Mouse (Mus musculus) embryo, embryonic 10.5 days (tissue): ENCODE data around the gene Ilk.
"Not testable (repeated sequence)": the region's sequence is repeated elsewhere in the genome, so short reads cannot be mapped to it uniquely, and the experiment has no call there.

Source experiments
- DNase-seq: peaks from one replicate; pipeline ENCODE4 v3.0.0-alpha.2; 2015; ENCODE audit warnings: low spot score

Gene Ilk

DNA sequence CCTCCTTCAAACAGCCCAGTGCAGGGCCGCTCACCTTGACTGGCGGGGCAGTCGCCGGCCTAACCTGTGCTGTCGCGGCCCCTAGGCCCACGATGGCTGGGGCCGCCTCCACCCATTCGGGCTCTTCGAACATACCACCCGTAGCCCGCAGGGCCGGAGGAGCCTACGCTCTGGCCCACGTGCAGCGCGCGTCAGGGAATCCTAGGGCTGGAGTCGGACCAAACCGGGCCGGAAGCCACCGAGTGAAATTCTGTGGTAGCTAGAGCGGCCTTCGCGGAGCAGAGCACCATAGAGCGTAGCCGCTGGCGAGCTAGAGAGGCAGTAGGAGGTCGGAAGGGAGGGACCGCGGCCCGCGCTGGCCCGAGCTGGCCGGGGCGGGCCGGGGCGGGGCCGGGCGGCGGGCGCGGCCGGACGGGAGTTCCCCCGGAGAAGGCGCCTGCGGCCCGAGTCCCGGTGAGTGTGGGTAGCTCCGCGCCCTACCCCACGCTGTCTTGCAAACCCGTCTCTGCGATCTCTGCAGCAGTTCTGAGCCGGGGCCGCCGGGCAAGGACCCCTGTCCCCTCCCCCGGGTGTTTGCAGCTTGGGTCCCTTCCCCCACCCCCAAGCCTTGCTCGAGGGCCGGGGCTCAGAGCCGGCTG lies at the start of gene Ilk:
Ilk (plus strand) TSS at position 329 of the 638 bp plus-strand sequence.
- peak; percentile 92 for DNase-seq

GRCm38 (mm10) chr7:105690875-105691274 lies 45.5 kb upstream of the Ilk start:
- no peak for DNase-seq

- DNase-seq = no peak
These were observed 33.2 kb upstream of the Ilk start for GRCm38 (mm10) chr7:105703184-105703583.

DNA sequence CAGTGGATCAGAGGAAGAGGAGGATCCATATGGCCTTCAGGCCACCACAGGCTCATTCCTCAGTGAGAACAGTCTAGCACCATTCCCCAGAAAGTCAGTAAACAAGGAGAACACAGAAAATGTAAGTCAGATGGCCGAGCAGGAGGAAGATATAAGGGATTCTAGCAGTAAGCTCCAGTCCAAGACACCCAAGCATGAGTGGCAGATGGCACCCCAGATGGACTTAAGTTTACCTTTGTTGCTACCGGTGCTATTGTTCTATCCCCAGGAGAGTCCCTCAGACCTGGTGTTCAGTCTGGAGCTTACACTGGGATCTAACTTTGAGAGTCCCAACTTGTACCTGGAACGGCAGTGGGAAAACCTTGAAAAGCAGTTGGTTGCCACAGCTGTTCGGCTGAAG lies 32.6 kb upstream of the Ilk start:
- no peak for DNase-seq

- DNase-seq = no peak
These were observed 27.7 kb upstream of the Ilk start for GRCm38 (mm10) chr7:105708733-105709132.

DNA sequence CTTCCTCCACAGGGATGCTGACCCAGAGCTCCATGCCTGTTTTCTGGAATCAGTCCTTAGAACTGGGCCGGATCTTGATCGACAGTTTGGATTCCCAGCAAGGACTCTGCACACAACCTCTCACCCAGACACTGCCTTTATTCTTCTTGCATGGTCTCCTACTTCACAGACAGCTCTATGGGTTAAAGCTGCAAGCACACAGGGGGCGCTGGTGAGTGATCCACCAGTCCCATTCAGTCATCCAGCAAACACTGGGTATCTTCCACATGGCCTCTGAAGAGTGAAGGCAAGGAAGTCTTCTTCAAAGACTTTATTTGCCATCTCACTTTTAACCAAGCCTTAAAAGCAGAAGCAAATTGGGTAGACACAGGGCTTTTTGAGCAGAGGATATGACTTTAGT lies 21.0 kb upstream of the Ilk start:
- DNase-seq = no peak

DNA sequence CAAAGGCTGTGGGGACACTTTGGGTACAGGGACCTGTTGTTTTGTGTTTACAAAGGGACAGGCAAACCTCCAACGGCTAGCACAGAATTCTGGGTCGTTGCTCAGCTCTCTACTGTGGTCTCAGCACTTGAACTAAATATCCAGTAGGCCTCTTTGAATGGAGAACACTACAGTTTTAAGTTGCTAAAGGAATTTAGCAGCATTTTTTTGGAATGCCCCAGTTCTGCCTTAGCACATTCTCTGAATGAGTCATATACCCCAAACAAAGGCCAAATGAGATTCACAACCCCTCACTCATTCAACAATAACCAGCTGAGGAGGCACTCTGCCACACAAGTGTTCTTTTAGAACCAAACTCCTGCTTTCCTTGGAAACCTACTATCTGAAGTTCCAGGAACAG lies 14.5 kb upstream of the Ilk start:
- DNase-seq = no peak

DNA sequence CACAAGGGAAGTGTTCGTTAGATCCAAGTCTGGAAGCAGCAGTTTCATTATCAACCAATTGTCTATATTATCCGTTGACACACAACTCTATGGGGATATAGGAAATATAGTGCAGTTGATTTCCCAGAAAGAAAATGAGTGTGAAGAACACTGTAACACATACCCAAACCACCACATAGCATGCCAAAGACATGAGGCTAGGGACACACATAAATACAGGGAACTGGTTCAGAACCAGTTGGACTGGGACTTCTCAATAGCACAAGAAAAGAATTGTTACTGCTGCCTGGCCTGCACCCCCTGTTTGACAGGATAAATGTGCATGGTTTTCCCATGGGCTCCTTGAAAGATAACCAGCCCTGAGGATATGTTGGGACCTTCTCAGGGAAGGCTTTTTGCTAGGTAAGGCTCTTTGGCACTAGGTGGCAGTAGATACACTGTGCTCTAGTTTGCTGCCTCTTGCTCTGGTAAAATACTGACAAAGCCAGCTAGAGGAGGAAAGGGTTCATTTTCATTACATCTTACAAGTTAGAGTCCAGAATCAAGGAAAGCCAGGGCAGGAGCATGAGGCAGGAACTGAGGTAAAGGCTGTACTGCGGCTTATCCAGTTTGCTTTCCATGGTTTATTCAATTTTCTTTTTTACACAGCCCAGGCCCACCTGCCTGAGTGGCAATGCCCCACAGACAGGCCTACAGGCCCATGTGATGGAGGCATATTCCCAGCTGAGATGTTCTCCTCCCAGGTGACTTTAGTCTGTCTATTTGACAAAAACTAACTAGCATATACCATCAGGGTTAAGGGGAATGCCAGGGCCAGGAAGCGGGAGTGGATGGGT lies 10.0 kb upstream of the Ilk start:
- peak; percentile 83 for DNase-seq

- DNase-seq = no peak
These were observed 9.4 kb upstream of the Ilk start for GRCm38 (mm10) chr7:105726980-105727325.

DNA sequence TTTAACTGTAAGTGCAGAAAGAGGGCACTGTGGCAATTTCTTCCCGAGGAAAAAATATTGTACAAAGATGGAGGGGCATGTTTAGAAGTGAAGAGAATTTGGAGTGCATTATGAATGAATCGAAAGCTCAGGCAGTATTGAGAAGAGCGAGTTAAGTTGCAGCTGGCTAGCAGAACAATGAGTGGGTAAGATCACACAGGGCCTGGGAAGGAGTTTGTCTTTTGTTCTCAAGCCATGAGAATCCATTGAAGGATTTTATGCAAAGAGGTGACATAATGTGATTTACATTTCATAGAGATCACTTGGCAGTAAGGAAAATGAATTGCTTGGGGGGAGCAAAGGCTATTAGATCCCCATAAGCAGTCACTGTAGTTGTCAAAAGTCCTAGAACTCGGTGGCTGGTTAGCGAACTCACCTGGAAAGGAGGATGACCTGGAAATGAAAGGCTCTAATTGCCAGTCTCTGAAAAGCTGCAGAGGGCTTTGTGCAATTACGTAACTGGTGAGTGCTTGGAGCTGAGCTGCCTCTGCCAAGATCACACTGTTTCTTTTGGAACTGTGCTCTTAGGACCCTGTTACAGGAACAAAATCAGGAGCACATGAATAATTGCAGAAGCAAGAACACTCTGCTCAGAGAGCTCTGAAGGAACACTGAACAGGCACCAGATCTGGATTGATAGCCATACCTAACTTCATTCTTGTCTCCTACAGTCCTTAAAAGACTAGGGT lies 7.5 kb upstream of the Ilk start:
- DNase-seq = no peak

- no peak for DNase-seq
These were observed 2.6 kb upstream of the Ilk start for GRCm38 (mm10) chr7:105733836-105734235.

DNA sequence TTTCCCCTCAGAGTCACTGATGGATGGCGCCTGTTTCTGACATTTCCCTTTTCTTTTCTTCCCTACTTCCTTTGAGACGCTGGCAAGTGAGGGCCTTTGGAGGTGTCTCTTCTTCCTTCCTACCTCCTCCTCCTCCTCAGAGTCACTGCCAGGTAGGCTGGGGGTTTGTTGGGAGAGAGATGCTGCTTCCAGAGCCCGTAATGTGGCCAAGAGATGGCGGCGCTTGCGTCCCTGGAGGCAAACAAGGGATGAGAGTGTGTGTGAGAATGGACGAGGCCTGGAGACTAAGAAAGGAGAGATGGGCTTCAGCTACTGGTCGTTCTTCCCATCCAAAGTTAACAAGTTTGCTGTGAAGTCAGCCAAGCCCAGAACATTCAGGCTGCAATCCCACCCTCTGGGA lies 1.6 kb upstream of the Ilk start:
- no peak for DNase-seq

GRCm38 (mm10) chr7:105735464-105735863 lies 928 bp upstream of the Ilk start:
- peak; percentile 24 for DNase-seq

DNA sequence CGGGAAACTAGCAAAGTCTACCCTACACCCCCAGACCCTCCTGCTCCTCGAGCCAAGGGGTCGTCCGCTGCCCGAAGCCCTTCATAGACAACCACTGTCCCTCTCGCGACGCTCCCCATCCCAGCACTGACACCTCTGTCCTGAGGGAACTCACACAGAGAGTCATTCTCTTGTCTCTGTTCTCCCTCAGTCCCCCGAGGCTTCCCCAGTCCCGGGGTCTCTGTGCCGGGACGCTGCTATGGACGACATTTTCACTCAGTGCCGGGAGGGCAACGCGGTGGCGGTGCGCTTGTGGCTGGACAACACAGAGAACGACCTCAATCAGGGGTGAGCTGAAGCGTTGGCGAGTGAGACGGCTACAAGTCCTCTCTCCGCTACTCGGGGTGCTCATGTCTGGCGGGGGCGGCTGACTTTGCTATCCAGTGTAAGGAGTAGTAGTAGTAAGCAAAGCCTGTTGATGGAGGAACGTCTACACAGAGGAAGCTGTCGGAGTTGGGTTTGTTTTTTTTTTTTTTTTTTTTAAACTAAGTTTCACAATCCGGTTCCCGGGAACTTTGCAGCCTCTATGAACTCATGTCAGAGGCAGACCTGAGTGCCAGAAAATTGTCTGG lies 624 bp downstream of the Ilk start, which contains the start of gene Rrp8:
Rrp8 (minus strand) TSS at position 475 of the 611 bp plus-strand sequence.
- no peak for DNase-seq

DNA sequence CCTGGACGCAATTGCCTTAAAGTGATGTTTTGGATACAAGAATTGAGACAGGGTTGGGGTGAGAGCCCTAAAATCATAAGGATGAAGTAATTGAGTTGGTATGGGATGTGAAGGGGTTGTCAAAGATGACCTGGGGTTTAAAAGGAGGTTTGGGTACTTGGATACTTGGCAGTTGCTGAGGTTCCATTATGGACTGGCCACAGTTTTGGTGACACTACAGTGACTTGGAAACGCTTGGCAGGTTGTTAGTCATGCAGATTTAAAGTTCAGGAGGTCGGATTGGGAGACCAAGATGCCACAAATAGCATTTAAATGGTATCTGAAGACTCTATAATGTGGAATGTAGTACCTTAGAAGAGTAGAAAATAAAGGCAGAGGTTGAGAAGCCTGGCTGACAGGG lies 1.3 kb downstream of the Ilk start:
- DNase-seq = peak; percentile 19

DNA sequence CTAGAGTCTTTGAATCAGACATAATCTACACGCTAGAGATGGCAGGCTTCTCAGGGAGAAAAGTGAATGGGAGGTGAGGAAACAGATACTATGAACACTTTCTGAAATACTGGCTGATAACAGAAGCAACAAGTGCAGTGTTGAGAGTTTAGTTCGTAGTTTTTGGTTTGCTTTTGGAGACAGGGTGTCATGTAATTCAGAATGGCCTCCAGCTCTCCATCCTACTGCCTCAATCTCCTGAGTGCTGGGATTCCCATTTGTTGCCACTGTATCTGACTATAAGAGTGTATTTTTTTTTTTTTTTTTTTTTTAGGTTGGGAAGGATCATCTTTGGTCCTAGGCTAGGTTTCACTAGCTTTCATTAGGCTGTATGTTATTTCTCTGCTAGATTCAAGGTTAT lies 1.9 kb downstream of the Ilk start:
- DNase-seq = no peak

GRCm38 (mm10) chr7:105738948-105739347 lies 2.6 kb downstream of the Ilk start:
- peak; percentile 84 for DNase-seq

DNA sequence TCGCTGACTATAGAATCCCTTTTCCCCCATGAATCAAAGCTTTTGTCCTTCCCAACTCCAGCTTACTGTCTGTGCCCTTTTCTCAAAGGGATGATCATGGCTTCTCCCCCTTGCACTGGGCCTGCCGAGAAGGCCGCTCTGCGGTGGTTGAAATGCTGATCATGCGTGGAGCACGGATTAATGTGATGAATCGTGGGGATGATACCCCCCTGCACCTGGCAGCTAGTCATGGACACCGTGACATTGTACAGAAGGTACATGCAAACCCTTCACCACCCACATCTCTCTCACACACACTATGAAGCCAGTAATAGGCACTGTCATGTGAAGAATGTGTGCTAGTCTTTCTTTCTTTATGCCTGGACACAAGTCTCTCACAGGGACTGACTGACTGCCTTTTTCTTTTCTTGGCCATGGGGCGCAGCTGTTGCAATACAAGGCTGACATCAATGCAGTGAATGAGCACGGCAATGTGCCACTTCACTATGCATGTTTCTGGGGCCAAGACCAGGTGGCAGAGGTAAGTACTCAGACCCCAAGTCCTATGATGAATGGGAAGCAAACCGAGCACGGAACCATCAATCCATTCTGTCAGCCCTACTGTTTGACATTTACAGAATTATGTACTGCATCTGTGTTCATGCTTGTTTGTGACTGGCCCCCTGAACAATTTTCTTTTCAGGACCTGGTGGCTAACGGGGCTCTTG lies 3.9 kb downstream of the Ilk start:
- no peak for DNase-seq

DNA sequence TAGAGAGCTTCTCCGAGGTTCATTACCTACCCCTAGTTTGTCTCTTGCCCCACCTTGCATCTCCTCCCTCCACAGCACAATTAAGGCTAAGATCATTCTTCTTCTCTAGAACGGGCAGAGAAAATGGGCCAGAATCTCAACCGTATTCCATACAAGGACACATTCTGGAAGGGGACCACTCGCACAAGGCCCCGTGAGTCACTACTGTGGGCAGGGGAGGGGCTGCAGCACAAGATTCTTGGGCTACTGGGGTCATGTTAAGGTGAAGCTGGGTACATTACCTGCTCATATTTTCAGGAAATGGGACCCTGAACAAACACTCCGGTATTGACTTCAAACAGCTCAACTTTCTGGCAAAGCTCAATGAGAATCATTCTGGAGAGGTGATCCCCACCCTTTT lies 4.5 kb downstream of the Ilk start:
- no peak for DNase-seq

DNA sequence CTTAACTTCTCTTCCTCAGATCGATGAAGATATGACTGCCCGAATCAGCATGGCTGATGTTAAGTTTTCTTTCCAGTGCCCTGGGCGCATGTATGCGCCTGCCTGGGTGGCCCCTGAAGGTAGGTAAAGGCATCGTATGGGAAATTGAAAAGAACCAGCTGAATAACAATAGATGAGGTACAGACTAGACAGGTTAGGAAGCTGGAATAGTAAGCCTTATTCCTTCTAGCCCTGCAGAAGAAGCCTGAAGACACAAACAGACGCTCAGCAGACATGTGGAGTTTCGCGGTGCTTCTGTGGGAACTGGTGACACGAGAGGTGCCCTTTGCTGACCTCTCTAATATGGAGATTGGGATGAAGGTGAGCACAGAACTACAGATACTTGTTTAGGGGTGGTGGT lies 5.6 kb downstream of the Ilk start:
- DNase-seq = no peak

DNA sequence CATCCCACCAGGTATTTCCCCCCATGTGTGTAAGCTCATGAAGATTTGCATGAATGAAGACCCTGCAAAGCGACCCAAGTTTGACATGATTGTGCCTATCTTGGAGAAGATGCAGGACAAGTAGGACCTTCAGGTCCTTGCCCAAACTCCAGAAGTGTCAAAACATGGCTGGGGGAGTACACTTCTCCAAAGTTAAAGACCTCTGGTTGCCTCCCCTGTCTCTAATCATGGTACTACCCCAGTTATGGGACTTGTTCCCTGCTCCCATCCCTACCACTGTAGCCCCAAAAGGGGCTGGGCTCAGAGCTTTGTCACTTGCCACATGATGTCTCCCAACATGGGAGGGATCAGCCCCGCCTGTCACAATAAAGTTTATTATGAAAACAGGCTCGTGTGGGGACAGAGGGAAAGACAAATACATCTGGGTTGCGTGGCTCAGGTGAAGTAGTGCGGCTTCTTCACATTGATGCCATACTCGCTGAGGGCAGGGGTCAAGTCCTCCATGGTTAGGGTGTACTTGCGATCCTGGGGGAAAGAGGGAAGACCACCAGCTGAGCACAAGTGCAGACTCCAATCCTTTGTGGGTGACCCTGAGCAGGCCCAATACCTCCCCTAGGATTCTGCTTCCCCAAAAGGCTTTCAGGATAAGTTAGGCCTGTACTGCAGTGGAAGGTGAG lies 6.3 kb downstream of the Ilk start:
- DNase-seq = not testable (repeated sequence)
